Mouse (Mus musculus): Measurements from ENCODE around the gene Scp2.
A peak's percentile ranks its signal among the peaks of the same experiment; 100 is the strongest.

Gene Scp2

DNA sequence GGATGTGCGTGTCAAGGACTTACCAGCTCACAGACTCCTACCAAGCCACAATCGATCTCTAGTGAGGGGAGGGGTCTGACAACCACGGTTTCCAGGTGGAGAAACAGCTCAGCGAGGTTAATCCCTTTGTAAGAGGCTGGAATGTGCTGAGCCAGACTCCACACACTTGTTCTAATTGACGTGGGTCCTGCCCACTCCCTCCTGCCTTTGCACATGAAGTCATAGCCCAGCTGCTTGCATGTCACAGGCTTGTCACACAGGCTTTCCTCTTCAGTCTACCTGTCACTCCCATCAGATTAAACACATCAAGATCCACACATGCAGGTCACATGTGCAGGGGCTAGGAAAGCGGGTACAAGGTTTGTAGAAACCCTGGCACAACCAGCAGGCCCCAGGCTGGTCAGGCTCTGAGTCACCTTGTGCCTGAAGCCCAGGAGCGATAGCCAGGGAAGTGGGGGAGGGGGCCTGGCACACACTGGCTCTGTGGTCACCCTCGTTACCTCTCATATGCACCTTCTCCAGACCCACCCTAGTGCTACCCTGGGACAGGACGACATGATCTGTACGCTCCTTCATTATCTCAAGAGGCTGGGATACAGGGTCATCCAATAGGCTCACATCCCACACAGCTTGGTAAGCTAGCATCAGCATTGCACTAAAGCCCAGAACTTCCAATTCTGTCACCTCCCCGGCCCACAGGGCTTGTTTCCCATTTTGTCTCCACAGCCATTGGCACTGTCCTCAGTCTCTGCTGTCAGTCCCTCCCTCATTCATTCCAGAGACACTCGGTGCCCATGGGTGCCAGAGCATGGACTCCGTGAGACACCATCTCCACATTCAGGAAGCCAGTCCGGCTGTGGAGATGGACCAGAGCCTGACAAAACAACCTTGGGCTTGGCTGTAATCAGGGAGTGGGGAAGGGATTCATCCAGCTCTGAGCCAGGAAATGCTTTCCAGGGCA is 125.6 kb downstream of the Scp2 start:
- peak; percentile 31 to 48 for DNase-seq (ENCODE audit: low spot score in 2 of 2)

DNA sequence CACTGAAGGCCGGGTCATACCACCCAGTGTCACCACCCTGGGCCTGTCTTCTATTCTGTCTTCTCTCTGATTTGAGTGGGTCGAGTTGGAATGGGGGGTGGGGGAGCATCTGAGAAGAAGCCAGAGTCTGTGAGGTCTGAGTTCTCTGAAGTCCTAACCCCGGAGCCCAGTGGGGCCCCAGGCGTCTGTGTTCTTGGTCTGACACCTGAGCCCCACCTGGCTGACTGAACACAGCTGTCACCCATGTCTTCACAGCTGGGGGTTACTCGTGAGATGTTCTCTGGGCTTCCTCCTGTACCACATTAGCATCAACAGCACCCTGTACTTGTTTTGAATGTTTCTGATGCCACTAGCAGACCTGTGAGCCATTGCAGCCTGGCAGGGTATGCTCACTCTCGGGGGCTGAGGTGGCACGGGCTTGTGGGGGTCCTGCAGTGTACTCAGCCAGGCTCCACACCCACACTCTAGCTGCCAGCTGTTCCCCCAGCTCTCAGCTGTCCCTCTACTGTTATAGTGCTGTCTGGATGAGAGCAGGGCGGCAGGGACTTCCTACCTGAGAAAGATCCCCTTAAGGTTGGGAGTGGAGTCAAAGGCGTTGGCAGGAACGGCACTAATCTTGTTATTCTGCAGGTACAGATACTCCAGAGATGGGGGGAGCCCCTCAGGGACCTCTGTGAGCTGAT is 126.4 kb downstream of the Scp2 start:
- DNase-seq (ENCODE audit: low spot score in 2 of 2) = no peak

DNA sequence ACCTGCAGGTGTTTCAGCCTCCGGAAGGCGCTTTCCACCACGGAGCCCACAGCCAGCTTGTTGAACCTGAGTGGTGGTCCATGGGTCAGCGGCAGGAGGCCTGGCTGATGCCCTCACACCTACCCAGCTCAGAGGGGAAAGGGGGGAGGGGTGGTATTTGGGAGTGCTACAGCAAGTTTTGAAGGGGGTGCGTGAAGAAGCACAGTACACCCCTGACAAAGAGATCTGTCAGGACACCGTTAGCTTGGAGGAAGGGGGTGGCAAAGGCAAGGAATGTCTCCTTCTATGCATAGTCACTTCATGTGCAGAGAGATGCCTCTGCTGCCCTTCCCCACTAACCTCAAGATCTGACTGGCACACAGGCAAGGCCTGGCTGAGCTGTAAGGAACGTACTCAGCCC is 127.0 kb downstream of the Scp2 start:
- no peak for DNase-seq (ENCODE audit: low spot score in 2 of 2)

DNA sequence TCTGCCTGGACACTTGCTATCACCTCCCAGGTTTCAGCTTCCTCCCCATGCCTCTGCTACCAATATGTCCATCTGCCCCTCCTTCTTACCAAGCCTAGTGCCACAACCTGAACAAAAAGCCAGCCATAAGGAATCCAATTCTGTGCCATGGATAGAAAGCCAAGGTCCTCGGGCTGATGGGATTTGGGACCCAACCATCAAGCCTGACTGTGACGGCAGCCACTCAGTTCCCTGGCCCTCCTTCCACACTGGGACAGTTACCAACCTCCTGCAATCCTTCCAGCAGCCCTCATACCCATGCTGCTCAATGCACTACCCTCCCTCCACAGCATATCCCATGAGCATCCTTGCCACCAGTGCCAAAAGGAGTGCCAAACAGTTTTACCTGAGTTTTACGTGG is 128.5 kb downstream of the Scp2 start:
- no peak for DNase-seq (ENCODE audit: low spot score in 2 of 2)

DNA sequence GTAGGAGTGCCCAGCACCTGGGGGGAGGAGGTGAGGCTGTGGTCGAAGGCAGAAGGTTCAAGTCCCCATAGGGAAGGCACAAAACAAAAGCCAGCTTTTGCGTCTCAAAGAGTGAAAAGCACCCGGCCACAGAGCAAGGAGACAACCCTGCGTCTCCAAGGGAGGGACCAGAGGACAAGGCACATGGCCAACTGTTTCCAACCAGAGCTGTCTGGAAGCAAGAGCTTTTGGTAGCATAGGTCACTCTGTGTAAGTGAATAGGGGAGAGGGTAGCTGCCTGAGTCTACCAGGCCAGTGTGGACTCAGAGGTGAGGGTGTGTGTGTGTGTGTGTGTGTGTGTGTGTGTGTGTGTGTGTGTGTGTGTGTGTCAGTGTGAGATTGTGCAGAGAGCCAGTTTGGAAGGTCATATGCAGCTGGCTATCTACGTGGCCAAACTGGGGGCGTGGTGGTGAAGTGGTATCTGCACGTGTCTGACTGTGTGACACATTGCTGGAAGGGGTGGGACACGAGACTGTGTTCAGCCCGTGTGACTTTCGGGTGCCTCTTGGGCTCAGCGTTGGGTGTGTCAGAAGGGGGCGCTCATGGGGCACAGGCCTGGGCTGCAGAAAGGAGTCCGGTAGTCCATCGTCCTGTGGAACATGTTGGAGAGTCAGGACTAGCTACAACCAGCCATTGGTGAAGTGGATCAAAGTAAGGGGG is 129.6 kb downstream of the Scp2 start:
- DNase-seq (ENCODE audit: low spot score in 2 of 2) = no peak

DNA sequence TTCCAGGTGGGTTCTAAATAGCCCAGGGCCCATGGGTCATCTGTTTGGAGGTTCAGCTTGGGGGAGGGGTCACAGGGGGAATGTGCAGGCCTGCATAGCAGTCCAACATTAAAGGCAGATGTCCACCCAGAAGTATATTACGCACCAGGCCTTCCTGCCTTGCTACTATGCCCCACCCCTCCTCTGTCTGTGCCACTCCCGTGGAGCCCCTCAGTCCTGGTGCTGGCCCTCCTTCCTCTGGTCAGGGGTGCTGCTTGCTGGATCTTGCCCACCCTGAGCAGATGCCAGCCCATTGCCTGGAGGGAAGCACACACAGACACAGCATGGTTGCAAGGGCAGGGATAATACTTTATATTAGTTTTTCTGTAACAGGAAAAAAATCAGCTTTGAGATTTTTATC is 130.3 kb downstream of the Scp2 start:
- no peak for DNase-seq (ENCODE audit: low spot score in 2 of 2)

DNA sequence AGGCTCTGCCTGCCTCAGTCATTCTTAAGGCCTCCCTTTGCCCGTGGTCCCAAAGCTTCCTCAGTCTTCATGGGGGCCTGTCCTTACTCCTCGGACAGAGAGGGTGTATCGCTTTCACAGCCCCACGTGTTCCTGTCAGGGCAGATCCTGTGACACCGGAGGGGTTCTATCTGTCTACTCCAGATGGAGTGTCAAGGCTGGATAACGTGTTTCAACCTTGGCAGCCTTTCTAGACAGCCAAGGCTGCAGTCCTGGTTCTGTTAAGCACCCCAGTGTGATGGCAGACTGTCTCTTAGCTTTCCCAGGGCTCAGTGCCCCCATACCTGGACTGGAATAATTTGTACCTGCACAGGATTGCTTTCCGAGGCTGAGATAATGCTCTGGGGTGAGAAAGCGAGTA is 136.3 kb downstream of the Scp2 start:
- no peak for DNase-seq (ENCODE audit: low spot score in 2 of 2)

DNA sequence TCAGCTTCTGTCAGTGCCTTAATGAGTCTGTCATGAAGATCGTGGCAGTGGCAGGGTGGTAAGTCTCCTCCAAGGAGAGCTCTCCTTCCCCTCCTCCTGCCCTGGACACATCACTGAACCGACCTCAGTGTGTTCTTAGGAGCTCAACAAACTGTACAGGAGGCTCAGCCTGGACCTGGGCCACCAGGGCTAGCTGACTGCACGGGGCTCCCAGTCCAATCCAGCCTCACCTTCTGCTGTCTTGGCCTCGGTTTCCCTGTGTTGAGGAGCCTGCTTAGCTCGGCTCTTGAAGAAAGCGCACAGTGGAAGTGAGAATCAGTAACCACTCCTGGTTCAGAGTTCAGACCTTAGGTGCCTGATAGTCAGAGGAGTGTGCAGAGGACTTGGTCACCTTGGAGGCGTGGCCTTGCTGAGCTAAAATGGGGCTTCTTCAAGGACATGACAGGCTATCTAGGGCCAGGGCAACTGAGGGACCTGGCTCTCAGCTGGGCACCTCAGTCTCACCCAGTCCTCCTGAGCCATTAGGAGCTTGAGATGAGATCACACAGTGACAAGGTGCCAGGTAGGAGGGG is 137.2 kb downstream of the Scp2 start:
- DNase-seq (ENCODE audit: low spot score in 2 of 2) = no peak

DNA sequence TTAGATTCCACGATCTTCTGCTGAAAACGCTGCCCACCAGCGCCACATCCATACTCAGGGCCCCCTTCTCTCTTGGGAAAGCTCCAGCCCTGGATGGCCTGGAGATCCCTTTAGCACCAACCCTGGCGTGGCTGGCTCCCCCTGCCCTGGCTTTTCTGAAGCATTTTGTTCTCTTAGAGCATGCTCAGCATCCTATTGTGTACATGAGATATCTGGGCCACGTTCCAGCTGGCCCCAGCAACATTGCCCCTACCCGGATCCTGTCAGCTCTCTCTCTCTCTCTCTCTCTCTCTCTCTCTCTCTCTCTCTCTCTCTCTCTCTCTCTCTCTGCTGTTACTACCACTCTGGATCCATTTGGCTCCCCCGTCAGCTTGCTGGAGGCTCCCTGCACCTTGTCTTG is 139.5 kb downstream of the Scp2 start:
- DNase-seq (ENCODE audit: low spot score in 2 of 2) = no peak

DNA sequence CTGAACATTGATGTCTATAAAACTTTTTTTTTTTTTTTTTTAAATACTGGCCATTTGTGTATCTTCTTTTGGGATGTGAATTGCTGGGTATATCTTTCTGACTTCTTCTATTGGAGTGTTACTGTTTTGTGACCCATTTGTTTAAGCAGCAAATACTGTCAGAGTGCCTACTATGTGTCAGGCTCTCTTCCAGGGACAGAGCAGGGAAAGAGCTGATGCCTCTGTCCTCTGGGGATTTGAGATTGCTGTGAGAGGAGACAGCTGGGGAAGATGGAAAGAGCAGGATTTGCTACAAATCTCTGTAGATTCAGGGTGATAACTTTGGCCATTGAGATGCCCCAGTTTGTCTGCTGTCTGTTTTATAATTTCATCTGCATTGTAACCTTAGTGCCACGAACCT is 145.4 kb downstream of the Scp2 start:
- no peak for DNase-seq (ENCODE audit: low spot score in 2 of 2)

DNA sequence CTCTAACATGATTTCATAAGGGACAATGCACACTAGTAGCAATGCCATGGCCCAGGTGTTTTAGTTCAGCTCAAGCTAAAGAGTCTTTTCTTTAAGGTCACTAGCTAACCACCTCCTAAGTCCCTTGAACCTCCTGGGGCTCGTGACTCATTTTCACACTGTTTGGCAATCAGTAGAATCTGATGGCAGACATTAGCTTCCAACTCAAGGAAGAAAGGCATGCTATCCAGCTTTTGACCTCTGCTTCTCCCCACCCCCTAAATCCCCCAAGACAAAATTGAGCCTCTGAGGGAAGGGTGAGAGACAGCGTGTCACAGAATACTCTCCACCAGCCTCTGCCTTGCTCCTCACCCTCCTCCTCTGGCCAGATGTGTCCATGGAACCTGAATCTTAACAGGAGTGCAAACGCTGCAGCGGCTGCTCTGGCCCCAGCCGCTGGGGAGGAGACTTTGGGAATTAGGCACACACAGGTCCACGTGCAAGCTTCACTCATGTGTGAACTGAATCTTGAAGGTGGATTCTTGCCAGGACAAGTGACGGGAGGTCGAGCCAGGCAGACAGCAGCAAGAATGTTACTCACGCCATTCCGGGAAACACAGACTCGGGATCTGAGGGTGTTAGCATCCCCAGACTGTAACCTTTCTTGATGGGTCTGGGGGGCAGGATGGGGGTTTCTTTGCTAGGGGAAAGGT is 146.0 kb downstream of the Scp2 start:
- DNase-seq (ENCODE audit: low spot score in 2 of 2) = no peak

DNA sequence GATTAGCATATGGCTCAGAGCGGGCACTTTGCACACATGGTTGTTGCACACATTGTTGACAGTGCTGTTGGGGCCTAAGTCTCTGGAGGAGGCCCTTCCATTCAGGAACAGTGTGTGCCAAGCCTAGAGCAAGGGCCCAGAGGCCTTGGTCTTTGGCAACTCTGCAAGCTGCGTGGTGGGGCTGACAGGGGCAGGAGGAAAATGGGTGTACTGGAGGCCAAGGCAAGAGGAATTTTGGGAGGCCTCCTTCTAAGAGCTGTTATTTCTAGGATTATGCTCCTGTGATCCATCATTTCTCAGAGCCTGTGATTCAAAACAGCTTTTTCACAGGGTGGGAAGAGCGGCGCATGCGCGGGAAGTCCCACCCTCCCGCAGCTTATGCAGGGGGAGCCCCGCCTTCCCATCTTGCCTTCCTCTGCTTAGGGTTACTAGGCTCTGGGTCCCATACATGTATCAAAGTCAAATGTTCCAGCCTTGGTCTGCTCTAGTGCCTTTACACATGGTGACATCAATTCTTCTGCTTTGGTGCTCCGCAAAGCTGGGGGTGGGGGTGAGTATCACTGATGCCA is 148.3 kb downstream of the Scp2 start:
- DNase-seq (ENCODE audit: low spot score in 2 of 2) = no peak

DNA sequence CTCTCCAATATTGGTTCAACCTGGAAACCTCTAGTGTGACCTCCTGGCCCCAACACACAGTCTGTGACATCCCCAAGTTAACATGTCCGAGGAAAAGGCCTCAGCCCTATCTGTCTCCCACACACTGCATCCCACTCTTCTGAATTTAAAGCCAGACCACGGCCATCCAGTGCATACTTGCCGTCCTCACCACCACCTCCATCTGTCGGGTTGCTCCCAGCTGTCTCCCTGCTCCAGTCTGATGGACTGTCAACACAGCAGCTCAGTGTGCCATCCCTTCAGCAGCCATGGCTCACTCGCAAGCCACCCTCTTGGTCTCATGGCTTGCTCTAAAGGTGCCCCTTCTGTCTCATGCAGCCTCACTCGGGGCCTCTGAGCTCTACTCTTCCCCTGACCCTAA is 149.1 kb downstream of the Scp2 start:
- DNase-seq (ENCODE audit: low spot score in 2 of 2) = no peak

DNA sequence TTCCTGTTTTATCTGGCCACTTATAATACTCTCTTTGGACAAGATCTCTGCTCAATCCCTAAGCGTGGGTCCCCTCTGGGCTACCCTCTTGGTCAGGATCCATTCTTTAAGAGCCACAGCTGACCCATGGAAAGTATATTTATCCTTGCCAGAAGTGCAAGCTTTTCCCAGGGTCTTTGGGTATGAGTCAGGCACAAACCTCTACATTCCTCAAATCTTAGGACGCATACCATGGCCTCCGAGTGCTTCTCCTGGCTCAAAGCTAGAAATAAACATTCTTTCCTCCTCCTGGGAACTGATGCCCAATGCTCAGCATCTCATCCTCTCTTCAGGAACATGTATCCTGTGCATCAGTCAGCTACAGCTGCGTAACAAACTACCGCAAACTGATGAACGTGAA is 149.8 kb downstream of the Scp2 start:
- no peak for DNase-seq (ENCODE audit: low spot score in 2 of 2)

Data from right cerebral cortex, adult 2 months (tissue).